Comparison of ENCODE assay signal across 8 mouse cellular contexts in genomic region chr8:46639010-46639571, GRCm38 (mm10). TPM values are rescaled to one million over a fixed set of nuclear protein-coding genes. Genes with fewer than 3 reads are reported as not detected.
DNase-seq lines count a peak whose midpoint lies in the region; ATAC-seq and TF ChIP-seq lines count a peak whose summit lies in the region.

No protein-coding gene starts in this region.

- 66% methylated on average over 6 of the region's 6 CpGs for WGBS in midbrain, embryonic 14.5 days
- 76% methylated on average over 6 of the region's 6 CpGs for WGBS in midbrain, embryonic 11.5 days
- WGBS in heart, adult 2 months: 5% methylated on average over 6 of the region's 6 CpGs
- 23% methylated on average over 6 of the region's 6 CpGs for WGBS in lung, postnatal 0 days

- H3K4me2 ChIP-seq in midbrain, embryonic 14.5 days (ENCODE audit: low read length): no peak overlapping the region
- H3K4me2 ChIP-seq in midbrain, embryonic 11.5 days: no peak overlapping the region
- H3K4me2 ChIP-seq in lung, postnatal 0 days (replicated peaks; ENCODE audit: low read depth, low read length): no peak overlapping the region

- no peaks in the 10 kb centered on the region for H3K79me2 ChIP-seq in heart, adult 2 months (replicated peaks; ENCODE audit: control insufficient read depth, insufficient read depth, low read length)

- TF ChIP-seq EP300 in heart, adult 2 months (IDR thresholded peaks at IDR 0.05; ENCODE audit: insufficient read depth, low read depth, low read length): 0 out of 2 replicates have a peak, but pooled peaks have one; percentile 42
- no peak for TF ChIP-seq EP300 in lung, postnatal 0 days (IDR thresholded peaks at IDR 0.05)

- H3K36me3 ChIP-seq in midbrain, embryonic 14.5 days (ENCODE audit: control insufficient read depth, insufficient read depth, low read length): peaks cover 53% of the 10 kb centered on the region
- H3K36me3 ChIP-seq in midbrain, embryonic 11.5 days (ENCODE audit: control insufficient read depth, insufficient read depth, low read length): peaks cover 22% of the 10 kb centered on the region
- H3K36me3 ChIP-seq in heart, adult 2 months (ENCODE audit: control insufficient read depth, insufficient read depth, low read length): peaks cover 5% of the 10 kb centered on the region; the same call in 1 of the 2 replicates
- peaks cover 21% of the 10 kb centered on the region; the same call in 1 of the 2 replicates for H3K36me3 ChIP-seq in lung, postnatal 0 days (ENCODE audit: insufficient read depth, low read length)

- no peak for ATAC-seq in midbrain, embryonic 14.5 days (ENCODE audit: low FRiP score, low TSS enrichment)
- ATAC-seq in midbrain, embryonic 11.5 days (ENCODE audit: low FRiP score): no peak
- peak; percentile 90 for ATAC-seq in cerebellum, adult (ENCODE audit: insufficient number of reproducible peaks, low FRiP score, low TSS enrichment)
- peak; percentile 93 for ATAC-seq in lung, postnatal 0 days
- no peak for ATAC-seq in megakaryocyte-erythroid progenitor cell, adult 5-6 weeks (replicated peaks; ENCODE audit: low FRiP score, low TSS enrichment, poor library complexity, severe bottlenecking)

- TF ChIP-seq POLR2A in heart, adult 2 months (IDR thresholded peaks at IDR 0.05; ENCODE audit: insufficient read depth, low read depth, low read length): no peak

- TF ChIP-seq CTCF in heart, adult 2 months (IDR thresholded peaks at IDR 0.05): peak; percentile 50
- TF ChIP-seq CTCF in lung, postnatal 0 days (IDR thresholded peaks at IDR 0.05): peak; percentile 39

- H3K4me3 ChIP-seq in midbrain, embryonic 14.5 days (replicated peaks; ENCODE audit: low read depth, low read length): no peak overlapping the region
- no peak overlapping the region for H3K4me3 ChIP-seq in midbrain, embryonic 11.5 days (ENCODE audit: low read depth, low read length)
- H3K4me3 ChIP-seq in heart, adult 2 months: no peak overlapping the region
- H3K4me3 ChIP-seq in lung, postnatal 0 days (ENCODE audit: low read depth, low read length): no peak overlapping the region

- no peak overlapping the region for H3K27ac ChIP-seq in midbrain, embryonic 14.5 days (replicated peaks; ENCODE audit: low read depth, low read length)
- H3K27ac ChIP-seq in midbrain, embryonic 11.5 days (ENCODE audit: low read depth, low read length): no peak overlapping the region
- H3K27ac ChIP-seq in heart, adult 2 months: peak overlapping the region; percentile 47
- H3K27ac ChIP-seq in lung, postnatal 0 days (ENCODE audit: low read length): no peak overlapping the region

- H3K9me3 ChIP-seq in midbrain, embryonic 14.5 days (ENCODE audit: control insufficient read depth, low read length): no peaks in the 10 kb centered on the region
- no peaks in the 10 kb centered on the region for H3K9me3 ChIP-seq in midbrain, embryonic 11.5 days (ENCODE audit: control insufficient read depth, low read length)
- no peaks in the 10 kb centered on the region for H3K9me3 ChIP-seq in lung, postnatal 0 days (ENCODE audit: low read length)

- no peak overlapping the region for H3K9ac ChIP-seq in midbrain, embryonic 14.5 days (replicated peaks; ENCODE audit: low read length)
- H3K9ac ChIP-seq in midbrain, embryonic 11.5 days (ENCODE audit: low read length): no peak overlapping the region
- H3K9ac ChIP-seq in heart, adult 2 months (ENCODE audit: low read depth, low read length): no peak overlapping the region
- H3K9ac ChIP-seq in lung, postnatal 0 days (replicated peaks; ENCODE audit: low read depth): no peak overlapping the region

- no peaks in the 10 kb centered on the region for H3K4me1 ChIP-seq in midbrain, embryonic 14.5 days (ENCODE audit: control insufficient read depth, insufficient read depth, low read length)
- no peaks in the 10 kb centered on the region for H3K4me1 ChIP-seq in midbrain, embryonic 11.5 days (ENCODE audit: control insufficient read depth, insufficient read depth, low read length)
- H3K4me1 ChIP-seq in heart, adult 2 months (ENCODE audit: control insufficient read depth, insufficient read depth, low read length): peaks cover 4% of the 10 kb centered on the region
- no peaks in the 10 kb centered on the region for H3K4me1 ChIP-seq in lung, postnatal 0 days (ENCODE audit: insufficient read depth, low read depth, low read length)

- DNase-seq in midbrain, embryonic 14.5 days: peak; percentile 57
- DNase-seq in midbrain, embryonic 11.5 days (ENCODE audit: low spot score, missing footprints): no peak
- peak; percentile 51 to 64 for DNase-seq in heart, adult 2 months
- peak; percentile 63 for DNase-seq in kidney, adult 9 months
- peak; percentile 86 for DNase-seq in lung, postnatal 0 days (ENCODE audit: low spot score)
- peak; percentile 16 for DNase-seq in yolk sac, embryonic 10.5 days (ENCODE audit: low spot score)

- H3K27me3 ChIP-seq in midbrain, embryonic 14.5 days (ENCODE audit: control insufficient read depth, insufficient read depth, low read length): no peaks in the 10 kb centered on the region
- H3K27me3 ChIP-seq in midbrain, embryonic 11.5 days (ENCODE audit: control insufficient read depth, insufficient read depth, low read length): no peaks in the 10 kb centered on the region
- no peaks in the 10 kb centered on the region for H3K27me3 ChIP-seq in heart, adult 2 months (ENCODE audit: control insufficient read depth, insufficient read depth, low read length)
- H3K27me3 ChIP-seq in lung, postnatal 0 days (replicated peaks; ENCODE audit: insufficient read depth, low read length): no peaks in the 10 kb centered on the region

- intact Hi-C loops in heart, adult 2 months (cut with DNase I): no loop called here

RNA-seq across cellular contexts. Expression of gene Casp3, which starts 22.0 kb away (rescaled TPM):
- polyA plus RNA-seq in midbrain, embryonic 14.5 days (2014; fragmentation: Nextera tagmentation; extraction: Ambion mirVana): 159 and 200 TPM in 2 replicates
- 151 and 165 TPM in 2 replicates for polyA plus RNA-seq in midbrain, embryonic 11.5 days (2014; fragmentation: Nextera tagmentation; extraction: Ambion mirVana)
- 1 to 10 TPM; 2.2 to 3.3 TPM for total RNA-seq in heart, adult 2 months (2021)
- polyA plus RNA-seq in heart, adult 2 months (2012; rRNA removed): 1.6 and 1.7 TPM in 2 replicates
- 27.4 and 27.6 TPM in 2 replicates for polyA plus RNA-seq in lung, postnatal 0 days (2015; fragmentation: Nextera tagmentation; extraction: Ambion mirVana)
- 281 and 287 TPM in 2 replicates for total RNA-seq in megakaryocyte-erythroid progenitor cell, adult 5-6 weeks (2014; fragmentation: Nextera tagmentation)
- total RNA-seq in megakaryocyte-erythroid progenitor cell, adult 5-6 weeks (2017): 487 and 511 TPM in 2 replicates

RNA-seq across cellular contexts. Expression of gene Primpol, which starts 22.1 kb away (rescaled TPM):
- 6.9 and 11.8 TPM in 2 replicates for polyA plus RNA-seq in midbrain, embryonic 14.5 days (2014; fragmentation: Nextera tagmentation; extraction: Ambion mirVana)
- 8.6 and 11.6 TPM in 2 replicates for polyA plus RNA-seq in midbrain, embryonic 11.5 days (2014; fragmentation: Nextera tagmentation; extraction: Ambion mirVana)
- 1 to 10 TPM; 1.9 to 2.4 TPM for total RNA-seq in heart, adult 2 months (2021)
- polyA plus RNA-seq in heart, adult 2 months (2012; rRNA removed): 0.86 and 1.00 TPM in 2 replicates
- 3.7 and 4.8 TPM in 2 replicates for polyA plus RNA-seq in lung, postnatal 0 days (2015; fragmentation: Nextera tagmentation; extraction: Ambion mirVana)
- 18.6 and 22.4 TPM in 2 replicates for total RNA-seq in megakaryocyte-erythroid progenitor cell, adult 5-6 weeks (2014; fragmentation: Nextera tagmentation)
- 10.9 and 16.6 TPM in 2 replicates for total RNA-seq in megakaryocyte-erythroid progenitor cell, adult 5-6 weeks (2017)

Comparison
In these comparisons a context has a peak if more than half of its experiments do, and no peak if none do; other contexts are left out.
1. ATAC-seq: peak in cerebellum, adult (single experiment) and lung, postnatal 0 days (single experiment); none in midbrain, embryonic 14.5 days (single experiment), midbrain, embryonic 11.5 days (single experiment) and megakaryocyte-erythroid progenitor cell, adult 5-6 weeks (single experiment).
2. RNA of gene Casp3, which starts 22.0 kb away (polyA plus RNA-seq): 159 to 200 TPM in midbrain, embryonic 14.5 days, 151 to 165 TPM in midbrain, embryonic 11.5 days and 27.4 to 27.6 TPM in lung, postnatal 0 days; 1.6 to 1.7 TPM in heart, adult 2 months; every median in the first group is over 10 times any median in the second.